Mouse (Mus musculus): Measurements from ENCODE around the gene Lsp1. TPM values are rescaled to one million over a fixed set of nuclear protein-coding genes. Genes with fewer than 3 reads are reported as not detected.

The Lsp1 gene
- total RNA-seq, 2 experiments from 2014 or later = 1.4 to 1.7 TPM

DNA sequence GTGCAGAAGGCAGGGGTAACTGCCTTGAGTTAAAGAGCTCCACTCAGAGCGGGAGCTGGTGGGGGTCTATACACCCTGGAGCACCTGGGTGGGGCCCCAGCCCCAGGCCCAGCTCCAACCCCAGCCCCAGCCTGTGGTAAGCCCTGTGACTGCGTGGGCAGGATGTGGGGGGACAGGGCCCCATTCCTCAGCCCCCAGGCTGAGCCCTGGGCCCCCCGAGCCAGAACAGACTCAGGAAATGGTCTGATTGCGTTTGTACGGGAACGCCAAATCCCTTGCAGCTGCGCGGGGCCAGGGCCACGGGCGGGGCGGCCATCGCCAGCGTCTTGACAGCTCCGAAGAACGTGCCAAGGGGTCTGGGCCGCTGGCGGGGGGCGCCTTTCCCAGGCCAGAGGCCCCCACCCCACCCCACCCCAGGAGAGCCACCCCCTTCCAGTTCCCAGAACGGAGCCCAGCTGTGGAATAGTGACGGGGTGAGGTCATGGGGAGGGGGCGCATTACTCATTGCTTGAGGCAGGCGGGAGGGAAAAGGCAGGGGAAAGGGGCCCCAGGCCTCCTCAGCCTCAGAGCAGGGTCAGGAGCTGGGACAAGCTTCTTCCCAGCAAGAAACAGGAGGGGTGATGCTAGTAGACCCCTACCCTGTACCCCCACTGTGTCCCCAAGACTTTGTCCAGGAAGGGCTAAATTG is 21.1 kb downstream of the Lsp1 start:
- DNase-seq (ENCODE audit: low spot score in 2 of 2) = no peak
- H3K27ac ChIP-seq = 0 out of 2 replicates have a peak overlapping the region, but pooled peaks have one; percentile 28
- no peak for TF ChIP-seq CTCF (conservative IDR thresholded peaks at IDR 0.05)
- H3K4me3 ChIP-seq = peak overlapping the region; percentile 18

DNA sequence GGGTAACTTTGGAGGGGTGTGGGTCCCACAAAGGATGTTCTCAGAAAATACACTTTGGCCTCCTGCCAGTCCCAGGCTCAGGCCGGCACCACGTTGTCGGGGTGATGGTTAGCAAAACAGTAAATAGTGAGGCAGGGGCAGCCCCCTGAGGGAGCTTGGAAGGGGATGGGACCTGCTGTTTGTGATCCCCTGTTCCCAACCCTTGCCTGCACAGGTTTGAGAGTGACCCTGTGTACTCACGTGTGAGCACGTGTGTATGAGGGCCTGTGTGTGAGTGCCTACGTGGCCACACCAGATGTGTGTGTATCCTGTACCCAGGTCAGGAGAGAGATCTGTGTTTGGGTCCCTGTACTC is 21.6 kb downstream of the Lsp1 start:
- no peak for DNase-seq (ENCODE audit: low spot score in 2 of 2)
- Histone ChIP-seq H3K4me3 (no peak overlapping the region), H3K27ac (no peak overlapping the region)
- TF ChIP-seq CTCF (conservative IDR thresholded peaks at IDR 0.05) = no peak

DNA sequence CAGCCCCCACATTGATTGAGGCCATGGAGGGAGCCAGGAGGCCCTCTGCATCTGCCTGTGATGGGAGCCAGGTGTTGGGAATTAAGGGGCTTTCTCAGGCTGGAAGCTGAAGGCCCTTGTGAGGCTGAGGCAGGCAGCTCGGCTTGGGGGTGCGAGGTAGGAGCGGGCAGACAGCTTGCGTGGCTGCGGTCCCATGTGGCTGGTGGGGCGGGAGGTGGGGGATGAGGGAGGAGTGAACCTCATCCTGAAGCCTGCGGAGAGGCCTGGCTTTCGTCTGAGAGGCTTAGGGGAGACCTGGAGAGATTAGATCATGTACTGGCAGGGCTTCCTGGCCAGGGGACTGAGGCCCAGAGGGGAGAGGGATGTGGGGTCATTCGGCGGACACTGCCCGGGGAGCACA is 22.5 kb downstream of the Lsp1 start:
- Histone ChIP-seq H3K4me3 (no peak overlapping the region), H3K27ac (no peak overlapping the region)
- no peak for DNase-seq (ENCODE audit: low spot score in 2 of 2)
- TF ChIP-seq CTCF (conservative IDR thresholded peaks at IDR 0.05) = no peak

DNA sequence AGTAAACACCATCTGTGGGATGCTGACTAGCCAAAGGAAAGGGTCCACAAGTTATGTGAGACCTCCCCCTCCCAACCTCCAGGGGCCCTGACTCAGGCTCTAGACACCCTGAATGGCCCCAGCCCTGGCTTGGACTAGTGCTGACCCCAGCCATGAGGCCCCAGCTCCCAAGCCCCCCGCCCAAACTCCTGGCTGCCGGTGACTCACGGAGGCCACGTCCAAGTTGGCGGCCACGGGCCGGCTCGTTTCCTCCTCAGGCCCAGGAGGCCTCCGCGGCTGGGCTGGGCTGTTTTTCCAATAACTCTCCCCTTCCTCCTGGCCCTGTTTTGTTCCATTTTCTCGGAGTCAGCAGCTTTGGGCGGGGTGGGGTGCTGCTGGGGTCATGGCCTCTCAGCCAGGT is 24.2 kb downstream of the Lsp1 start:
- no peak for DNase-seq (ENCODE audit: low spot score in 2 of 2)
- H3K4me3 ChIP-seq = no peak overlapping the region
- no peak for TF ChIP-seq CTCF (conservative IDR thresholded peaks at IDR 0.05)
- no peak overlapping the region for H3K27ac ChIP-seq

DNA sequence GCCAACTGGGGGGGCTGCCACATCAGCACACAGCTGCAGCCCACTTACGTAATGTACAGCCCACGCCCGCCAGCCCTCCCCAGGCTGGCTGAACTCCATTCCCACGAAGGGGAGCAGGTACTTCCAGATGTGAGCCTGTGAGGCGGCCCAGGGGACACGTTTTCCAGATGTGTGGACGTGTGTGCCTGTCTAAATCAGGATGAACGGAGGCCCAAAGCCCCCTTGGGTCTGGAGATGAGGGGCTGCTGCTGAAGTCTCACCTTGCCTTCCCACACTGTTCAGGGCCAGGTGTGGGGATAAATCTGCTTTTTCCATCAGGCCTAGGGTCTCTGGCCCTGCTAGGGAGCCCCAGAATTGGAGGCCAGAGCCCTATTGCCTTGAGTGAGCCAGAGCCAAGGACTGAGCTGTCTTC is 26.1 kb downstream of the Lsp1 start:
- Histone ChIP-seq H3K4me3 (no peak overlapping the region), H3K27ac (no peak overlapping the region)
- DNase-seq (ENCODE audit: low spot score in 2 of 2) = no peak
- no peak for TF ChIP-seq CTCF (conservative IDR thresholded peaks at IDR 0.05)

DNA sequence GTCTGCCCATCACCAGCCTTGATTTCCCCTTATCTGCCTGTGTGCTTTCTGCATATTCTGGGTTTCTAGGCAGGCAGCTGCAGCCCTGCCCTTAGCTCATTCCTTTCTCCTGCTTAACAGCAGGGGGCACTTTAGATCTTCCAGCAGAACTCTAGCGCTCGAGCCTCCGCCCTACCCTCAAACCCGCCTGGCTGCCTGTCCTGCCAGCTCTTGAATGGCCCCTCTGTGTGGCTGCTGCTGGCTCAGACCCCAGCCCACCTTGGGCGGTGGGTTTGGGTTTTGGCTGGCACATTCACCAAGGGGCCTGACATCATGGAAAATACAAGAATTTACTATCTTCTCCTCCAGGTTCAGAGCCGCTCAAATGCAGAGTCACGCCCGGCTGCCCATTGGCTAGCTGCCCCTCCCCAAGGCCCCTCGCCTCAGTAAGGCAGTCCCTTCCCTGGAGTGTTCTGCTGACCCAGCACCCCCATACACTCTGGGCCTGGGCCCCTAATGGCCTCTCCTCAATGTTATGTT is 26.8 kb downstream of the Lsp1 start:
- Histone ChIP-seq H3K27ac (no peak overlapping the region), H3K4me3 (no peak overlapping the region)
- peak; percentile 86 for TF ChIP-seq CTCF (conservative IDR thresholded peaks at IDR 0.05)
- peak; percentile 42 to 48 for DNase-seq (ENCODE audit: low spot score in 2 of 2)

DNA sequence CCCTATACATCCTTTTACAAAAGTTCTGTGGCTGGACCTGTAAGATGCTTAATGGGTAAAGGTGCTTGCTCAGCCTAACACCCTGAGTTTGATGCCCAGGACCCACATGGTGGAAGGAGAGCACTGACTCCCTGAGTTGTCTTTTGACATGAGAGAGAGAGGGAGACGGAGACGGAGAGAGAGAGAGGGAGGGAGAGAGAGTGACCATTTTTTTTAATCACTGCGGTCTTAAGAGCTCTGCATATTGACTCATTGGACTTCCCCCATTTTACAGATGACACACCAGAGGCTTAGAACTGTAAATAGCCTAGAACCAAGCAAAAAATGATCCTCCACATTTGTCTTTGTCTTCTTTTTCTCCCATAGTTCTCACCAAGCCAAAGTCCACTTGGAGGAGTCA is 27.4 kb downstream of the Lsp1 start:
- TF ChIP-seq CTCF (conservative IDR thresholded peaks at IDR 0.05) = no peak
- DNase-seq (ENCODE audit: low spot score in 2 of 2) = no peak
- Histone ChIP-seq H3K4me3 (no peak overlapping the region), H3K27ac (no peak overlapping the region)

DNA sequence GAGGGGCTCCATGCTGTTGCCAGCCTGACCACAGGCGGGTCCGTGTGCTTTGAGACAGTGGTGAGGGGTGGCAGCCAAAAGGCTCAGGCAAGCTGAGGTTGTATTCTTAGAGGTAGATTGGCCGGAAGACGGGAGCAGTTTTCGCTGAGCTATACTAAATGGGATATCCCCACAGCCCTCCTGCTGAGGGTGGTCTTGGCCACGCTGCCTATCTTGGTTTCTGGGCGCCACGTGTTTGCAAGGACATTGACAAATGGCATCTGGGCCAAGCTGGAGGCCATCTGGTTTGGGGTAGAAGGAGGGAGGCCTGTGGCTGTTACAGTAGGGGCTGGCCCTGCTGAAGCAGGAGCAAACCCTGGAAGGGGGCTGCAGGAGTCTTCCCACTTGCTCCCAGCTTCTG is 32.9 kb downstream of the Lsp1 start:
- H3K4me3 ChIP-seq = no peak overlapping the region
- DNase-seq (ENCODE audit: low spot score in 2 of 2) = no peak
- no peak for TF ChIP-seq CTCF (conservative IDR thresholded peaks at IDR 0.05)
- no peak overlapping the region for H3K27ac ChIP-seq

DNA sequence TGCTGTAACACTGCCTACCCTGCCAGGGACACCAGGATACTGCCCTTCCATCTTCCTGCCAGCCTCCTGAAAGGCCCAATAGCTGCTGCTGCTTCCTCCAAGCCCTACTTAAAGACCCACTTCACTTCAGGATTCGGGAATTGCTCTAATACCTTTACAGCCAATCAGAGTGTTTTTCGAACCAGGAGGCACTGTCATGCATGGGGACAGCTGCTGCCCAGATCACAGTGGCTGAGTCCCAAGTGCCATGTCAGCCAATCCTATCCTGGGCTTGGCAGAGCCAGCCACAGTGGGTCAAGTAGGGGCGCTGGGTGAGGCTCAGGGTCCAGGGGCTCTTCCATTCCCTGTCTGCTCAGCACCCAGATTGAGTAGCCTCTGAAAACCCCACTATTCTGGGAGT is 35.5 kb downstream of the Lsp1 start:
- no peak for TF ChIP-seq CTCF (conservative IDR thresholded peaks at IDR 0.05)
- no peak for DNase-seq (ENCODE audit: low spot score in 2 of 2)
- H3K4me3 ChIP-seq = no peak overlapping the region
- H3K27ac ChIP-seq = no peak overlapping the region

DNA sequence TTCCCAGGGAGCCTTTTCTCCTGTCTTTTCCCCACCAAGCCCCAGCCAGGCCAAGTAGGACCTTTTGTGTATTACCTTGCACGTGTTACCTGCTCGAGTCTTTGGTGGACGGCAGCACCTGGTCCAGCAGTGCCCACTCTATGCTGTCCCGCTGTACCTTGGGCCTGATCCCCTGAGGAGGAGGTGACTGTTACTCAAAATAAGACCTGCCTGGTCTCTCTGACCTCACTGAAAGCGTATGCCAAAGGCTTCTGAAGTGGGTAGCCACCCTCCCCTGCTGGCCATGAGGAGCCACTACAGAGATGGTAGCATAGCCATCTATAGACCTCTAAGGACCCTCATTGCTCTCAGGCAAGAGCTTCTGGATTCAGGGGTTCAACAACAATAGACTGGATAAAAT is 36.2 kb downstream of the Lsp1 start:
- no peak for DNase-seq (ENCODE audit: low spot score in 2 of 2)
- no peak overlapping the region for H3K27ac ChIP-seq
- peak; percentile 59 for TF ChIP-seq CTCF (conservative IDR thresholded peaks at IDR 0.05)
- H3K4me3 ChIP-seq = no peak overlapping the region

DNA sequence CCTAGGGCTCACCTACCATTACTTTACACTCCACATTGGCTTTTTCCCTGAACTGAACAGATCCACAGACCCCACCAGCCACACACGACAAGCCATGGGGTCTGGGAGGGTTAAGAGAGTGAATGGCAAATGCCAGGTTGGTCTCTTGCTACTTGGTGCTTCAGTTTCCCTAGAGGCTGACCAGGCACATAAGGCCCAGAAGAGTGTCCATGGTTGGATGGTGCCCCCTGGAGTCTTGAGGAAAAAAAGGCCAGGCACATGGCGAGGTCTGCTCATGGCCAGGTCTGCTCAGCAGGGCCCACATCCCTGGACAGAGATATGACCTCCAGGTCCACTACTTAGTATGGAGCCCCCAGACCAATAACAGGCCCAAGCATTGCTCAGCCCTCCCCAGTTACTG is 37.2 kb downstream of the Lsp1 start:
- peak; percentile 69 for TF ChIP-seq CTCF (conservative IDR thresholded peaks at IDR 0.05)
- H3K4me3 ChIP-seq = no peak overlapping the region
- H3K27ac ChIP-seq = no peak overlapping the region
- no peak for DNase-seq (ENCODE audit: low spot score in 2 of 2)

DNA sequence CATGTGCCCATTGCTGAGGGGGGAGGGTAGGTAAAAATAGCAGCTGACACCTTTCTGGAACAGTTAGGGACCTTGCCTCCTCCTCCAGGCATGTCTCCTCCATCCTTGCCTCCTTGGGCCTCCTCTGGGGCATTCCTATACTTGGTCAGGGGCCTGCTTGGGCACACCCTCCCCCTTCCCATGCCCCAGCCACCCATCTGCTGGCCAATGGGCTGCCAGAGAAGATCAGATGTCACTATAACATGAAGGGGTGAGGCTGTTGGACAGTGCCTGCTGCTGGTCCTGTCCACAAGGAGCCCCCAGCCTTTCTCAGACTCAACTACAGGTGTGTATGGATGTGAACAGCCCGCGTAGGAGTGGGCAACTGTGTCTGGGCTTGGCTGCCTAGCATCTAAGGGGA is 38.0 kb downstream of the Lsp1 start, which contains the start of gene Tnnt3:
Tnnt3 (plus strand) TSS at position 262 of the 400 bp plus-strand sequence.
- no peak for TF ChIP-seq CTCF (conservative IDR thresholded peaks at IDR 0.05)
- Histone ChIP-seq H3K4me3 (no peak within 1 kb of the TSS), H3K27ac (no peak within 1 kb of the TSS)
- DNase-seq (ENCODE audit: low spot score in 2 of 2) = no peak

DNA sequence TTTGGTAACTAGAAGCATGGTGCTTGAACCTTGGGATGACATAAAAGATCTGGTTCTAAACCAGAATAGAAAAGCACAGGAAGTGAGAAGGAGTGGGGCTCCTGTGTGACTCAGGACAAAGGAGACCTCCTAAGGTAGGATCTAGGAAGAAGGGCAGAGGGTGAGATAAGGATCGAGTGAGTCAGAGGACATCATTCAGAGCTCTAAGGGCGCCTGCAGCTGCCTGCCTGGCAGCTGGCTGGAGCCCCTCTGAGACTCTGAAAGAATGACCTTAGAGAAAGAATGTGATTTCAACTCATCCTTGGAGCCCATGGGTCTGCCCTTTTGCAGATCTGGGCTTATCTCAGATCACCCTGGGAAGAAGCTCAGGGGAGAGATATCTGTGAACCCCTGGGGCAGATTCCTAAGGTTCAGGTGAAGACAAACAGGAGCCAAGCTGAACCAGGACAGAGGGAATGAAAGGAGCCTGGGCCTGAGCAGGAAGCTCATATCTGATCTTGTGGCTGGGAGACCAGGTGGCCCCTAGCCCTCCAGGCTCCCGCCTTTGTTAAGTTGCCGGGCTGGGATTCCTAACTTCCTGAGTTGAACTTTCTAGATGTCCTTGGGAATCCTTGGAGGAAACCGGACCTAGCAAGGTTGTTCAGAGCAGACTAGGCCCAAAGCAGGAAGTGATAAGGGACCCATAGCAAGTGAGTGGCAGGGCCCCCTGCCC is 38.6 kb downstream of the Lsp1 start:
- TF ChIP-seq CTCF (conservative IDR thresholded peaks at IDR 0.05) = no peak
- Histone ChIP-seq H3K27ac (no peak overlapping the region), H3K4me3 (no peak overlapping the region)
- no peak for DNase-seq (ENCODE audit: low spot score in 2 of 2)

DNA sequence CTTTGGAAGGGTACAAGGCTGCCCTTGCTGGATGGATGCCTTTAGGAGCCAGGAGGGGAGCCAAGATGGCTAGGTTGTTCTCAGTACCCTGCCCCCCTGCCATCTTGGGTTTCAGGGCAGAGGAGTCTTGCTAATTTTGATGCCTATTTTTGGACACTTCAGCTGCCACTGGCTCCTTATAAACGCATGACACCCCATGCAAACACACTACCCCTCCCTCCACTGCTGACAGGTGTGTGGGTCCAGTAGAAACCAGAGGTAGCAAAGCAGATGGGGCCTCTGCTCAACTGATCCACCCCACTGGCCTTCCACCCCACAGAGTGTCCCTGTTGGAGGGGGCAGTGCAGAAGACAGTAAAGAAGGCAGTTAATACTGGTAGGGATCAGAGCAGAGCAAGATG is 39.4 kb downstream of the Lsp1 start:
- H3K4me3 ChIP-seq = no peak overlapping the region
- TF ChIP-seq CTCF (conservative IDR thresholded peaks at IDR 0.05) = no peak
- no peak for DNase-seq (ENCODE audit: low spot score in 2 of 2)

More for the DNA sequence above, 39.4 kb downstream of the Lsp1 start:
- no peak overlapping the region for H3K27ac ChIP-seq

Data from layer of hippocampus, adult 2 months (tissue).